Mouse (Mus musculus) lung, postnatal 0 days (tissue): Measurements from ENCODE around the gene Atp2a1.

ENCODE experiments used
- CTCF ChIP-seq: IDR thresholded peaks from 2 replicates; pipeline ENCODE4 v1.5.1; 2016; ENCODE audit warnings: antibody characterized with exemption, mild to moderate bottlenecking
- EP300 ChIP-seq: IDR thresholded peaks from 2 replicates; pipeline ENCODE4 v1.6.1; 2016; ENCODE audit warnings: antibody characterized with exemption, mild to moderate bottlenecking, control low read depth

DNA sequence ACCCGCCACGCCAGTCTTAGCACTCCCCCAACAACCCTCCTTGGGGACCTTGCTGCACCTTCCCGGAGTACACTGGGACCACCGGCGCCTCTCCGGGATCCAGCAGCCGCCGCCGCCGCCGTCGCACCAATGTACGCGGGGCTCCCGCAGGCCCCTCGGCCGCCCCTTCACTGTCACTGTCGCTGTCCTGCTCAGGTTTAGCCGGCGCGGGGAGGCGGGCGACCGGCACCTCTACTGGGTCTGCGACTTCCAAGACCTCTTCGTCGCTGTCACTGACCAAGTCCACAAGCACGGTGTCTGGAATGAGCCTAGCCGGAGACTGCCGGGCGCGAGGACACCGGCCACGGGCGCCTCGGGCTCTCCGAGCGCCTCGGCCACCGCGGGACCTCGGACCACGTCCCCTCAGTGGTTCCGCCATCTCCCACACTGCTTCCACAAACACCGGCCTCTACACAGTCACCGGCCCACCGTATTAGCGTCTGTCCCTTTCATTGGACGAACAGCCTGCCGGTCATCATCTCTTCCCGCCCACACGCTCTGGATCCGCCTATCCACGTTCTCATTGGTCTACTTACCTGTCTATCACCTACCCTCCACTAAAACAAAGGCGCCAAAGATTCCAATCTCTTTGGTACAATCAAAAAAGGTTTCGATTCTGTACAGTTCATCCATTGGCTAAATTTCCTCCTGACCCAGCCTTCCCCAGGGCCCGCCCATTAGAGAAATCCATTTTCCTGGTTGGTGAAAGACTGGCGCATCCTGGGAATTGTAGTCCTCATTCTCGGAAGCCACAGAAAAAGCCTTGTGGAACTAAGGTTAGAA is 66.4 kb downstream of the Atp2a1 start, which contains the start of gene Nfatc2ip:
- TF ChIP-seq CTCF, result no peak
- 0 out of 2 replicates have a peak, but pooled peaks have one; percentile 27 for TF ChIP-seq EP300
